Mouse (Mus musculus) bone marrow, adult 2 months (tissue): ENCODE measurements around the gene Ak4.

Experiments
- CTCF ChIP-seq: fragments of 200-500 bp; IDR thresholded peaks from 2 replicates; pipeline ENCODE4 v1.5.1; 2011; ENCODE audit warnings: low read length, control low read depth; ENCODE audit not compliant: control insufficient read depth, insufficient read depth
- POLR2A ChIP-seq: fragments of 200-500 bp; IDR thresholded peaks from 2 replicates; pipeline ENCODE4 v1.6.1; 2011; ENCODE audit warnings: low read depth, mild to moderate bottlenecking, control low read depth, low read length, borderline replicate concordance; ENCODE audit not compliant: control insufficient read depth

GRCm38 (mm10) chr4:101497336-101497735 is 78.3 kb downstream of the Ak4 start:
- no peak for TF ChIP-seq CTCF
- no peak for TF ChIP-seq POLR2A
